Mouse (Mus musculus): ENCODE results near the gene Slc25a13. TPM values are rescaled to one million over a fixed set of nuclear protein-coding genes. Genes with fewer than 3 reads are reported as not detected.

Gene Slc25a13
- total and polyA plus RNA-seq, 3 experiments, result not detected

GRCm38 (mm10) chr6:6173166-6173934 is 43.6 kb downstream of the Slc25a13 start:
- H3K36me3 ChIP-seq (replicated peaks in 1 of 2; ENCODE audit: control insufficient read depth in 1 of 2, insufficient read depth in 1 of 2, low read length in 1 of 2), result no peaks in the 10 kb centered on the region
- H3K4me3 ChIP-seq (replicated peaks in 1 of 3; ENCODE audit: low read depth in 2 of 3, low read length in 2 of 3, poor library complexity in 1 of 3), result no peak overlapping the region
- dilution Hi-C loops (cut with MboI; ENCODE audit: extremely low pct_ligation_motif_present, extremely low pct_unique_long_range_greater_than_20kb, low sequenced_read_pairs), result no loop called here
- H3K9me3 ChIP-seq (replicated peaks; ENCODE audit: low read length), result no peaks in the 10 kb centered on the region
- in situ Hi-C loops (cut with MboI; ENCODE audit: low pct_ligation_motif_present, low pct_unique_long_range_greater_than_20kb, low sequenced_read_pairs), result no loop called here
- no peak overlapping the region for H3K27ac ChIP-seq (ENCODE audit: insufficient read depth, low read depth)
- no peak overlapping the region for H3K4me2 ChIP-seq (ENCODE audit: insufficient read depth, low read depth, poor library complexity, severe bottlenecking)
- no peaks in the 10 kb centered on the region for H3K27me3 ChIP-seq (replicated peaks)
- no peaks in the 10 kb centered on the region for H3K79me2 ChIP-seq (replicated peaks; ENCODE audit: control insufficient read depth, extremely low read depth, insufficient read depth, poor library complexity, severe bottlenecking)
- no peak for DNase-seq (ENCODE audit: extremely low read depth)
- H3K9ac ChIP-seq (ENCODE audit: insufficient read depth, low read depth), result no peak overlapping the region
- H3K4me1 ChIP-seq (ENCODE audit: control insufficient read depth in 1 of 2, insufficient read depth in 2 of 2), result no peaks in the 10 kb centered on the region
- no peak for TF ChIP-seq SMC3 (IDR thresholded peaks at IDR 0.05; ENCODE audit: low read depth, low read length)
- no peak for TF ChIP-seq KAT2A (IDR thresholded peaks at IDR 0.05; ENCODE audit: insufficient replicate concordance, low read length)
- no peak for TF ChIP-seq GABPA (IDR thresholded peaks at IDR 0.05; ENCODE audit: insufficient replicate concordance, low read depth, low read length)
- no peak for TF ChIP-seq TBP (conservative IDR thresholded peaks at IDR 0.05; ENCODE audit: low read depth, low read length)
- TF ChIP-seq EP300 (IDR thresholded peaks at IDR 0.05; ENCODE audit: low read length), result no peak
- TF ChIP-seq JUN (IDR thresholded peaks at IDR 0.05; ENCODE audit: insufficient read depth, low read depth, low read length), result no peak

- Histone ChIP-seq H3K9me3 (replicated peaks; ENCODE audit: low read length) (no peaks in the 10 kb centered on the region), H3K4me2 (ENCODE audit: insufficient read depth, low read depth, poor library complexity, severe bottlenecking) (no peak overlapping the region), H3K36me3 (replicated peaks in 1 of 2; ENCODE audit: control insufficient read depth in 1 of 2, insufficient read depth in 1 of 2, low read length in 1 of 2) (no peaks in the 10 kb centered on the region), H3K9ac (ENCODE audit: insufficient read depth, low read depth) (no peak overlapping the region), H3K4me3 (replicated peaks in 1 of 3; ENCODE audit: low read depth in 2 of 3, low read length in 2 of 3, poor library complexity in 1 of 3) (no peak overlapping the region), H3K4me1 (ENCODE audit: control insufficient read depth in 1 of 2, insufficient read depth in 2 of 2) (no peaks in the 10 kb centered on the region), H3K27me3 (replicated peaks) (no peaks in the 10 kb centered on the region), H3K79me2 (replicated peaks; ENCODE audit: control insufficient read depth, extremely low read depth, insufficient read depth, poor library complexity, severe bottlenecking) (no peaks in the 10 kb centered on the region), H3K27ac (ENCODE audit: insufficient read depth, low read depth) (no peak overlapping the region)
- no peak for TF ChIP-seq POLR2AphosphoS2 (IDR thresholded peaks at IDR 0.05; ENCODE audit: low read depth, low read length)
- no peak for TF ChIP-seq ELF1 (IDR thresholded peaks at IDR 0.05; ENCODE audit: low read depth, low read length)
- TF ChIP-seq JUN (IDR thresholded peaks at IDR 0.05; ENCODE audit: insufficient read depth, low read depth, low read length), result no peak
- in situ Hi-C loops (cut with MboI; ENCODE audit: low pct_ligation_motif_present, low pct_unique_long_range_greater_than_20kb, low sequenced_read_pairs) (no loop called here), dilution Hi-C loops (cut with MboI; ENCODE audit: extremely low pct_ligation_motif_present, extremely low pct_unique_long_range_greater_than_20kb, low sequenced_read_pairs) (no loop called here)
- no peak for DNase-seq (ENCODE audit: extremely low read depth)
Observed at GRCm38 (mm10) chr6:6168566-6169134, 48.3 kb downstream of the Slc25a13 start.

- H3K36me3 ChIP-seq (replicated peaks in 1 of 2; ENCODE audit: control insufficient read depth in 1 of 2, insufficient read depth in 1 of 2, low read length in 1 of 2), result no peaks in the 10 kb centered on the region
- H3K4me1 ChIP-seq (ENCODE audit: control insufficient read depth in 1 of 2, insufficient read depth in 2 of 2), result no peaks in the 10 kb centered on the region
- H3K27ac ChIP-seq (ENCODE audit: insufficient read depth, low read depth), result no peak overlapping the region
- in situ Hi-C loops (cut with MboI; ENCODE audit: low pct_ligation_motif_present, low pct_unique_long_range_greater_than_20kb, low sequenced_read_pairs), result no loop called here
- H3K27me3 ChIP-seq (replicated peaks), result no peaks in the 10 kb centered on the region
- TF ChIP-seq PAX5 (IDR thresholded peaks at IDR 0.05; ENCODE audit: low read length) (no peak), JUND (conservative IDR thresholded peaks at IDR 0.05; ENCODE audit: low read depth, low read length) (no peak), TCF12 (IDR thresholded peaks at IDR 0.05; ENCODE audit: low read depth, low read length) (no peak), KAT2A (IDR thresholded peaks at IDR 0.05; ENCODE audit: insufficient replicate concordance, low read length) (no peak), ETS1 (conservative IDR thresholded peaks at IDR 0.05; ENCODE audit: low read depth, low read length) (no peak), NELFE (IDR thresholded peaks at IDR 0.05; ENCODE audit: low read depth, low read length) (no peak), ZC3H11A (IDR thresholded peaks at IDR 0.05; ENCODE audit: low read depth, low read length) (no peak), EP300 (IDR thresholded peaks at IDR 0.05; ENCODE audit: low read length) (no peak), CHD1 (IDR thresholded peaks at IDR 0.05; ENCODE audit: low read depth, low read length) (no peak), MAFK (IDR thresholded peaks at IDR 0.05; ENCODE audit: insufficient replicate concordance, low read length) (no peak), ZKSCAN1 (IDR thresholded peaks at IDR 0.05; ENCODE audit: borderline replicate concordance, low read depth, low read length) (no peak), HCFC1 (IDR thresholded peaks at IDR 0.05; ENCODE audit: low read depth, low read length) (no peak), JUN (IDR thresholded peaks at IDR 0.05; ENCODE audit: insufficient read depth, low read depth, low read length) (no peak), ZMIZ1 (IDR thresholded peaks at IDR 0.05; ENCODE audit: low read depth, low read length) (no peak), MYC (IDR thresholded peaks at IDR 0.05; ENCODE audit: low read depth, low read length) (no peak)
- no peak overlapping the region for H3K4me3 ChIP-seq (replicated peaks in 1 of 3; ENCODE audit: low read depth in 2 of 3, low read length in 2 of 3, poor library complexity in 1 of 3)
- dilution Hi-C loops (cut with MboI; ENCODE audit: extremely low pct_ligation_motif_present, extremely low pct_unique_long_range_greater_than_20kb, low sequenced_read_pairs), result no loop called here
- no peak overlapping the region for H3K9ac ChIP-seq (ENCODE audit: insufficient read depth, low read depth)
- no peaks in the 10 kb centered on the region for H3K9me3 ChIP-seq (replicated peaks; ENCODE audit: low read length)
- no peaks in the 10 kb centered on the region for H3K79me2 ChIP-seq (replicated peaks; ENCODE audit: control insufficient read depth, extremely low read depth, insufficient read depth, poor library complexity, severe bottlenecking)
- DNase-seq (ENCODE audit: extremely low read depth), result no peak
- no peak overlapping the region for H3K4me2 ChIP-seq (ENCODE audit: insufficient read depth, low read depth, poor library complexity, severe bottlenecking)
Observed at GRCm38 (mm10) chr6:6167339-6168126, 49.4 kb downstream of the Slc25a13 start.
